Mouse (Mus musculus) megakaryocyte, embryonic 14.5 days (primary cell): ENCODE data around the gene Epb41l2.

ENCODE experiments used
- FLI1 ChIP-seq: IDR thresholded peaks from 2 replicates; pipeline ENCODE4 v1.6.1; 2012; ENCODE audit warnings: low read length, inconsistent platforms, mixed read lengths
- GATA1 ChIP-seq: IDR thresholded peaks from 3 replicates; pipeline ENCODE4 v1.6.1; 2012; ENCODE audit warnings: mixed read lengths, low read length, inconsistent platforms, borderline replicate concordance

DNA sequence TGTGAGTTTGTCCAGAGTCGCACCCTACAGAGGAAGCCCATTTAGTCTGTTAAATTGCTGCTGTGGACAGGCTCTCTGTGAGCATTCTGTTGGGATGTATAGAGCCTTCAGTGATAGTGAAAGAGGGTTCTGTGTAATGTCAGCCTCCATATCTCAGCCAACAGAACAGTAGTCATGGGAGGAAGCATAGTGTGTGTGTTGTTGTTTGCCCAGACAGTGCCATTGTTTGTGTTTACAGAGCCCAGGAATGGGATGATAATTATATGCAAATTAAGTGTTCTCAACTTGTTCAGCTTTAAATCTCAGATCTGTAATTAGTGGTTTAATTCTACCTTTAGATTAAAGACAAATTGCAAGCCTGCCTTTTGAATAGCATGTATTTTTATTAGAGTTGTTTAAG lies 102.2 kb downstream of the Epb41l2 start:
- TF ChIP-seq GATA1: no peak
- TF ChIP-seq FLI1: no peak
